Mouse (Mus musculus) thymus, postnatal 14 days (tissue): ENCODE measurements around the gene Vmp1.
A peak's percentile ranks its signal among the peaks of the same experiment; 100 is the strongest.

Experiments
- DNase-seq: peaks from one replicate; pipeline ENCODE4 v3.0.0; 2021

Gene Vmp1

DNA sequence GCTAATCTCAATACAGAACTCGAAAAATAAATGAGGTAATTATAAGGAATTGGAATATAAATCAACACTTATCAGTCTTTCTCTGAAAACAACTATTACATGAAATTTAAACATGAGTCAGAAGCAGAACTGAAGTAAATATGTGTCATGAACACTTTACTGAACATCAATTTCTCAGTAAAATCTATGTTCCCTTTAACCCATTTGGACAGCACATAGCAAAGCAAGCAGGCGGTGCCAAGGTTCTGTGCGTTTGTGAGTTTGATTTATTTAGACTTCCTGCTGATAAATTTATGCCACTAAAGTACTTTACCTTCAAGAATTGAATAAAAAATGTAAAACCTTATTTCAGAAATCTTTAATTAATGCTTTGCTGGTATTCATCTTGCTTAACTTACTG is 54.2 kb downstream of the Vmp1 start:
- DNase-seq: no peak

DNA sequence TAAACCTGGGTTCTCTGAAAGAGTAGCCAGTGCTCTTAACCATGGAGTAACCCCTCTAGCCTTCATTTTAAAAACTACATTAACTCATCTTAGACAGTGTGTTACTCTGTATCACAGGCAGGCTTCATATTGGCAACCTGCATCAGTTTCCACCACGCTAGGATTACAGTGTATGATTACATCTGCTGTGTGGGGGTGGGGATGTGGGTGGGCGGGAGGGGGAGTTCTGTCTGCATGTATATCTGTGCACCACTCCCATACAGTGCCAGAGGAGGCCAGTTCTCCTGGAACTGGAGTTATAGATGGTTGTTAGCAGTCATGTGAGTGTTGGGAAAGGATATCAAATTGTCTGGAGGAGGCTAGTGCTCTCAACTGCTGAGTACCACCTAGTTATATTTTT is 55.2 kb downstream of the Vmp1 start:
- DNase-seq: no peak

DNA sequence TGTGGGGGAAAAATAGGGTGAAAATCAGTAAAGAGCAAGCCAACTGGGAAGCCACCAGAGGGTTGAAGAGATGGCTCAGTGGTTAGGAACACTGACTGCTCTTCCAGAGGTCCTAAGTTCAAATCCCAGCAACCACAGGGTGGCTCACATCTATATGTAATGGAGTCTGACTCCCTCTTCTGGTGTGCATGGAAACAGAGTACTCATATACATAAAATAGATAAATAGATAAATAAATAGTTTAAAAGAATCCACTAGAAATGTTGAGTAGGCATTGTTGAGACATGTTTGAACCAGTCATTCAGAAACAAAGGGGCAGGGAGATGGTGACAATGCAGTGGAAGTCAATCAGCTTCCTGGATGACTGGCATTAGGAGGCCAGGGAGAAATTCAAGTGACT is 56.0 kb downstream of the Vmp1 start:
- no peak for DNase-seq

DNA sequence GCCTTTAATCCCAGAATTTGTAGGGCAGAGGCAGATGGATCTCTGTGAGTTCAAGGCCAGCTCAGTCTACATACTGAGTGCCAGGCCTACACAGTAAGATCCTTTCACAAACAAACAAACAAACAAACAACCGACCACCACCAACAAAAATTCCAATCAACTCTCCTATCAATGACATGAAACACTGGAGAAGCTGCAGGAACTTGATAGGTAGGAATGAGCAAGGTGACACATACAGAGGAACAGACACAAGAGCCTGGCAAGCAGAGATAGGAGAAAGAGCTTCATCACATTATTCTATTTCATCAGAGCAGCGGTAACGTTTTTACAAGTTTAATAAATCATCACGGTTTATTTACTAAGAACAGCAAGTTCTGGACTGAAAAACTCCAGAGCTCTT is 56.9 kb downstream of the Vmp1 start:
- no peak for DNase-seq

DNA sequence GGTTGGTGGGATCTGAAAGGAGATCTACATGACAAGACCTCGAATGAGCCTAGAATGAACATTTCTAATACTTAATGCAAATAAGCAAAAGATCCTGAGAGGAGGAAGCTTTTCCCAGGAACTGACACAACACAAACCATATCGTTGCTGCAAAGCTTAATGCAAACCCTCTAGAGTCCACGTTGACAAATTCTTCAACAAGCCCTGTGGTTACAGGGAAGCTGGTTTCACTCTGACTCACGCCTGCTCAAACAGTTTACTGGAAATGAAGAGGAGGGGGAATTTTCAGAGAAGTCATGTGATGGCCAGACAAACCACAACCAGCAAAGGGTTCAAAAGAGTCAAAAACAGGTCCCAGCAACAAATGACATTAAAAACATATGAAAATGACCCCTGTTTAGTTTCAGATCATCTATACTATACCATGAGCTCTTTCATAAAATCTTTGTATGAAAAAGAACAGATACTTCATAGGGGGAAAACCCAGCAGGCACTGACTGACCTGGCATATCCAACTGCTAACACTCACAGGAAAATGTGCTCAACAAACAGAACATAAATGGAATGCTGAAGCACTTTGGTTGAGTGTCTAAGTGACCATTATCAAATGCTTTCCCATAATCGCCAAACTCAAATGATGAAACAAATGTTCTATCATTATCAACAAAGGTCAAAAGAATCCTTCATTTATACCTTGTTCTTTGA is 59.2 kb downstream of the Vmp1 start:
- peak; percentile 10 for DNase-seq

DNA sequence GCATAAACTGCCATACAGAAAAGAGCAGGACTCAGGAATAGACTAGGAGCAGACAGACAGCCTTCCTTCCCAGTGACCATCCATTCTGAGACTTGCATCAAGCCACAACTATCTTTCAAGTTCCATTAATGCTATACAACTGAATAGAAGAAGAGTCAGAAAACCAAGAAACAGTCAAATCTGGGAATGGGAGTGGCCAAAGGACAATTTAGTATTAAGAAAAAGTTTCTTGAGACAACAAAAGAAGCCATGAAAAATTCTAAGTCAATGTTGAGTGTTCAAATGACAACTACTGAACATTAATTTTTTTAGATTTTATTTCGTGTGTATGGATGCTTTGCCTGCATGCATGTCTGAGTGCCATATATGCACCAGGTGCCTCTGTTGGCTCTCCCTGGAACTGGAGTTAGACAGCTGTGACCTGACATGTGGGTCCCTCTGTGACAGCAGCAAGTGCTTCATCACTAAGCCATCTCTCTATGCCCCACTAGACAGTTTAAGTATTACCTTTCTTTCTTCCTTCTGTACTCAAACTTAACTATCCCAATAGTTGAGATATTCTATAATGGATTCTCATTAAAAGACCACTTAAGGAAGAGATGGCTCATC is 60.1 kb downstream of the Vmp1 start:
- no peak for DNase-seq

DNA sequence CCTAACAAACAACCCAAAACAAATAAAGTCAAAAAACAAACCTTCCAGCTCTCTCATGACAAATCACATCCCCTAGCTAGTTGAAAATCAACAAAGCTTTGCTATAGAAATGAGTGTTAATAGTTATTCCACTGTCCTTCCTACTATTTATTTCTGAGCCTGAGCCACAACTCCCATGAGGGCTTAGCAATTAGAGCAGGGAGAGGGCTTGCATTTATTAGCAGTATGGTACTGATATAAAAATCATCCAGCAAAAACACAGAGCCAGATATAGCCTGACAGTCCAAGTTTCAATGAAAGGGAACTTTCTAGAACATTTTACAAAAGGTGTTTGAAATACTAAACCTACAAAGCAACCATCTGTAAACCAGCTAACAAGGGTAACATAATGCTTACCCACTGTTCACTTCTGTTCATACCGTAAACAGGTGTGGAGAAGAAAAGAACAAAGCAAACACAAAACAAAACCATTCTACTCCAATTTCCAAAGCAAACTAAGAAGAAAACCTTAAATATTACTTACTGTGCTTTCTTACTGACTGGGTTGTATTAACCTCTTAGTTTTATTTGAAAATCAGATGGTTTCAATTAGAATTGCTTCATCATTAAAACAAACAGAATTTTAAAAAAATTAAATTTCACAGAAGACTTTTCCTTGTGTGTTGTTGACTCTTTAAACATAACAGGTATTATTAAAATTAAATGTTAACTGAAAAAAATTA is 61.3 kb downstream of the Vmp1 start:
- DNase-seq: no peak

DNA sequence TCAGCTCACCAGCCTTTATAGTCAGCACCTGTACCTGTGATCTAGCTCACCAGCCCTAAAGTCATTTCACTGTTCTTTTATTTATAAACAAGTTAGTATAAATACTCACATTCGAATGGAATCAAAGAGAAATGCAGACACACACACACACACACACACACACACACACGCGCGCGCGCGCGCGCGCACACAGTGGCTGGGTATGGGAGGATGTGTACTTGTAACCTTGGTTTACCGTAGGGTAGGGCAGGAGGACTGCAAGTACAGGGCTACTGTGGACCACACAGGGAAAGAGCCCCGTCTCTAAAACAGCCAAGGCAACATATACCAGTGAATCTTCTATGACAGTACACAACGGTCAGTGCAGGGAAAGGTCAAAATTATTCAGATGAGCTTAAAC is 62.5 kb downstream of the Vmp1 start:
- peak; percentile 17 for DNase-seq

DNA sequence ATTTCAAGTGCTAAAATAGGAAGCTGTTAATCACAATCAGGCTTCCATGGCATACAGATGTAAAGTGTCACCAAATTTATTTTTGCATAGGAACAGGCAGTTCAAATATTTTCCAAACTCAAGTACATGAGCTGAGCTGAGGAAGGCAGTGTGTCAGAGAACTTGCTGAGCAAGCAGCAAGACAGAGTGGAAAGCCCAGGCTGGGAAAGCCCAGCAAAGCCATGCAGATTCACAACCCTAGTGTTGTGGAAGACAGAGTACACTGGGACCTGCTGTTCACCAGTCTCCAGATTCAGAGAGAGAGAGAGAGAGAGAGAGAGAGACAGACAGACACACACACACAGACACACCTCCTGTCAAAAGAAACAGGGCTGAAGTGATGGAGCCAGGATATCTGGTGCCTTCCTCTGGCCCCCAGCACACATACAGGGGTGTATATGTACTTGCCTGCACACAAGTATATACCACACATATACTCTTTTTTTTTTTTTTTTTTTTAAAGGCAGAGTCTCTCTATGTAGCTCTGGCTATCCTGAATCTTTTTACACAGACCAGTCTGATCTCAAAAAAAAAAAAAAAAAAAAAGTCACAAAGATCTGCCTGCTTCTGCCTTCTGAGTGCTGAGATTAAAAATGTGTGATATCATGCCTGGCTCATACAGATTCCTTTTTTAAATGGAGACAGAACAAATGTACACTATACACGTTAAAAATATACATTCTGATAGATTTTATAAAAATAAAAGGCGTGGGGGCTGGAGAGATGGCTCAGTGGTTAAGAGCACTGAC is 64.9 kb downstream of the Vmp1 start:
- no peak for DNase-seq

DNA sequence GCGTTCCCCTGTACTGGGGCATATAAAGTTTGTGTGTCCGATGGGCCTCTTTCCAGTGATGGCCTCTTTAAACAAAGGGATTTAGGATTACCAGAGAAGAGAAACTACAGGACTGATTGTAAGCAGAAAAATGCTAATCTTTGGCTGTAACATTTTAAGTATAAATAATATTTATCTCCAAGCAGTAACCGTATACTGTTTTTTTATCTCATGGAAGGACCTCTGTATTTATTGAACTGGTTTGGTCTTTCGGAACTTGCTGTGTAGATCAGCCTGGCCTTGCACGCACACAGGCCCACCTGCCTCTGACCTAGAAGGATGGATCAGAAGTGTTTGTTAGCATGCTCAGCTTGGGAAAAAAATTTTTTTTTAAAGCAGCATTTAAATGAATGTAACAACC is 69.0 kb downstream of the Vmp1 start:
- DNase-seq: no peak

DNA sequence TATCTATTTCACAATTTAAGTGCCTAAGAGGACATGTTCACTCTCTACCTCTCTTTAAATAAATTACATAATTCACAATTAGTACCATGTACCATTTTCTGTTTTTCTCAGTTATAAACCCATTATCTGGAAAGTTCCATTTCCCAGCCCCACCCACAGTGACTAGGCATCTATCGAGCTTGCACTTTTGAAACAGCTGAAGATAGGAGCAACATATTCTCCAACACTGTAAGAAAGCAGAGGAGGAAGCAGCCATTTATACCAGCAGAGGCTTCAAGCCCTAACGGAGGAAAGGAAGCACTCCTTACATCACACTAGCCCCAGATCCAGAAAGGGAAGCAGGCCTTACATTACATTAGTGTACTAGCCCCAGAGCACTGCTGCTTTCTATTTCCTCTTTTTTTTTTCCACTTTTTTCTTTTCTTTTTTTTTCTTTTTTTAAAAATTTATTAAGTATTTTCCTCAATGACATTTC is 69.5 kb downstream of the Vmp1 start:
- DNase-seq: no peak

DNA sequence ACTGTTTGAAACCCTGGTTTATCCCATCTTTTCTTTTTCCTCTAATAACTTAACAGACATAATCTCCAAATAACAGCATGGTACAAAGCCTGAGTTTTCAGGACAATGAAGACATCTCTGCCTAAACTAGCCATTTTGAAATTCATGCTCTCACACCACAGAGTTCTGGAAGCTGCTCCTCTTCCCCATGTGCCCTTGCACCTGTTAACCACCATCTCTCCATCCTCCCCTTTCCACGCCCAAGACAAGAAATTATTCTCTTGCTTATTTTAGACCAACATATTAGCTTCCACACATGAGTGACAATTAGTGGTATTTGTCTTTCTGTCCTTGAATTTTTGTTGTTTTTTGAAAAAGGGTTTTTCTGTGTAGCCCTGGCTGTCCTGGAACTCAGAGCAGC is 71.6 kb downstream of the Vmp1 start:
- DNase-seq: no peak

DNA sequence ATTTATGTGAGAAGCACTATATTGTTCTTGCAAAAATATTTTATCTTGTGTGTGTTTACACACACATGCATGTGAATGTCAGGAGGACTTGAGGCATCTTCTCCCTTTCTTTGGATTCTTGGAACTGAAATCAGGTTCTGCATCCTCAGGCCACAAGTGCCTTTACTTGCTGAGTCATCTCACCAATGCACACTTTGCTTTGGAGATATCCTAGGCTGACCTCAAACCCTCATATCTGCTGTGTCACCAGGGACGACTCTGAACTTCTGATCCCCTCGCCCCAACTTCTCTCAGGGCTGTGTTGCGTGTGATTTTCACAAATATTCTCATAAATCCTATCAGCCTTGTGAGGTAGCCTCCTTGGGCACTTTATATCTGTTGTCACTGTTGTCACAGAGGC is 73.4 kb downstream of the Vmp1 start:
- DNase-seq: no peak

DNA sequence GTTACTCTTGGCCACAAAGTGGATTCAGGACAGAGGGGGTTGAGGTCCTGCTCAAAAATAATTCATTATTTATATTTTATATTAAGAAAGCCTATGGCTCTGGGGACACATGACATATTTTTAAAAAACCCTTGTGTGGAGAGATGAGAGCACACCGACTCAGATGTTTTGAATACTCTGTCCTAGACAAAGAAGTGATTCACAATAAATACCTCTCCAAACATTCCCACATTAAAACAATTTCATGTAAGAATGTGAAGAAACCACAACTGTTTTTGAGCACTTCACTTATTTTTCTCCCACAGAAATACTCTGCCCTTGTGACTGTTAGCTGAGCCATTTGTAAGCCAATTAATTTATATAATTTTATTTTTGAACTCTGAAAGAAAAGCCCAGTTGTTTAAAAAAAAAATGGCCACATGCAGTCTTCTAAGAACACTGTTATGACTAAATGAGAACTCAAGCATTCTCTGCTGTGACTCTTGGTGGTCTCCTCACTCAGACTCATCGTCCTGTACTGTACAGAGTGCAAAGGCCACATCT is 75.8 kb downstream of the Vmp1 start:
- no peak for DNase-seq

DNA sequence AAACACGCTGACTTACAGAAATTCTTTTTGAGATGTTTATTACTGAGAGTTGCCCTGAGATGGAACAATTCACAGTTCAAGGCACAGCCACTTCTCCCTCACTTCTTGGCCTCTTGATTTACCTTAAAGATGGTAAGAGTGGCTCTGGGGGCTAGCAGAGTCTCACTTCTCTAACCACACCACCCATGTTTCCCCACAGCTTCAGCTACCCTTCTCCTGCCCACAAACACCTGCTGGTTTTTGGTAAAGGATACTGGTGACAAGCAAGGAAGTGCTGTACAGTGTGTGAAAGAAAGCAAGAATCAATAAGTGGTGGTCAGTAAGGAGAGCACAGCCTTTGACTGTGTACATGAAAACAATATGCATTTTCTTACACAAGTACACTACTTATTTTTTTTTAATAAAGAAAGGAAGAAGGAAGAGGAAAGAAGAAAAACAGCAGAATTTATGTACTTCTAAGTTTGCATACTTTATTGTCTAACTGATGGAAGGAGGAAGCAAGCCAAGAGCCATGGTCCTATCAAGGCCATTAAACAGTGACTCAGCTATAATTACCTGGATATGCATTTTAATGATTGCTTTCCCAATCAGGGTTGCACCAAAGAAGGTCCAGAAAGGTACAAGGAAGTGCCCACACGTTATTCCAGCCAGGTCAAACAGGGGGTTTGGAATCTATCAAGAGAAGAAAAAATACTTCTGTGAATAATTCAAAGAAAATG is 76.9 kb downstream of the Vmp1 start:
- DNase-seq: no peak

DNA sequence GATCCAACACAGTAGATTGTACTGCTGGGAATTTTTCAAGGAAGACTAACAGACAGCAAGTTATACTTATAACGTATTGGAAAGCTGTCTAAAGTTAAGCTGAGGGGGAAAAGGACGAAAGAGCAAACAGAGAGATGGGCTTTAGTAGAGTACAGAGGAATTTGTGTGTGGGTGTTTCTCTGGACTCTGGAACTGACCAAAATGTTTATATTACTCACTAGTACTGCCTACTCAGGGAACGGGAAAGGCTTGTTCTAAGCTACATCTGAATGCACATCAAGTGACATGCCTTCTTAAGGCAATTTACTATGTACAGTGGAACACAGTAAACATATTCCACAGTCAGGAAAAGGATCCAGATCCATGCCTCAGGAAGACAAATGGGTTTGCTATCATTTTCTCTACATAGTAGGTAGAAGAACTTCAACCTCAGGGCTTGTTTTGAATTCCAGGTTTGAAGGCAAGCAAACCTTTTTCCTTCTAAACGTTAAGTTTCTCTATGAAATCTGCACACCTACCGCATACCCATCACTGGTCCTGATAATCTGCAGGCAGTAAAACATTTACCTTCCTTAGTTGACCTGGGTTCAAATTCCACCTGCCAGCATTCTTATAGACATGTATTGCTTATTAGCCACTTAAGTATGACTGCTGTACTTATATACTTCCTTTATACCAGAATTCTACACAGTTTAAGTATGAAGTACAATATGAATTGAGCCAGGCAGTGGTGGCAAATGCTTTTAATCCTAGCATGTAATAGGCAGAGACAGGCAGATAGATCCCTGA is 78.7 kb downstream of the Vmp1 start:
- DNase-seq: no peak

DNA sequence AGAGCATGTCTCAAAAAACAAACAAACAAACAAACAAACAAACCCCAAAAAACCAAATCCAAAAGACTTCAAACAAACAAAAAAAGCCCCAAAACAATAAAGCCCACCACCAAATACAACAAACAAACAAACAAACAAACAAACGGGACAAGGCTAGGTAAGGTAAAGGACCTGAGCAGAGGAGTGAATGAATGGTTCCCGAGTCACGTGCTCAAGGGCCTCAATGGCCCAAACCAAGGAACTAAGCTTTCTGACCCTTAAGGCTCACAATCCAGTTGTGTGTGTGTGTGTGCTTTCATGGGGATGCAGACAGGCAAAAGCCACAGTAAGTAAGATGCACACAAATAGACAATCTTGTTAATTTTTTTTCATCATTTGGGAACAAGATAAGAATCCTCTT is 79.3 kb downstream of the Vmp1 start:
- DNase-seq: no peak

DNA sequence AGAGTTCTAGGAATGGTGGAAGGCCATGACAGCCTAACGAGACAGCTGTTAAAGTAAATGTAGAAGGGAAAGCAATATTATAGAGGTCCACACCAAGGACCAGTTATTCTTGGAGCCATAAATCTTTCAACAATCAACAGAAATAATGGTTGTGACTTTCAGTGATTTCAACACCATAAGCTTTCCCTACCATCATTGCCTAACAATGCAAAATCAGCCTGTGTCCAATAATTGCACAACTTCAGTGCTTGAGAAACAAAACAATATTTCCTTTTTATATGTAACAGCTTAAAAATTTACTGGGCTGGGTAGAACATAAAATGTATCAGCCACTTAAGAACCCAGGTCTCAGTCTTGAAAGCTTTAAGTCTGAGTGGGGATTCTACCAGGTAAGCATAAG is 79.9 kb downstream of the Vmp1 start:
- no peak for DNase-seq

DNA sequence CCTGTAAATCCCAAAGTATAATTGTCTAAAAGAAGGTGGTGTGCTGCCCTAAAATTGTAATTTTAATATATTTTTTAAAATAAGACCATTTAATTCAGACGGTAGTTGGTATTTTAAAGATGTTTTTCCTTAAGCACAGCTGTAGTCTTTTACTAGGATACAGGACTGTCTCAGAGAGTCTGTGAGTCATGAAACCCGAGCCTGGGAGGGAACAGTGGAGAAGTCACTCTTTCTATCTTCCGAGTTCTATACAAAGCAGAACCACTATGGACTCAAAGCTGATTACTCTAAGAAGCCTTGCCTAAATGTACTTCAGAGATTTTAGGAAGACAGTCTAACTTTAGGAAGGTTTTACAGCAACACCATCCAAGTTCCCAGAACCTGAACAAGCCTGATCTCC is 81.5 kb downstream of the Vmp1 start:
- DNase-seq: no peak

DNA sequence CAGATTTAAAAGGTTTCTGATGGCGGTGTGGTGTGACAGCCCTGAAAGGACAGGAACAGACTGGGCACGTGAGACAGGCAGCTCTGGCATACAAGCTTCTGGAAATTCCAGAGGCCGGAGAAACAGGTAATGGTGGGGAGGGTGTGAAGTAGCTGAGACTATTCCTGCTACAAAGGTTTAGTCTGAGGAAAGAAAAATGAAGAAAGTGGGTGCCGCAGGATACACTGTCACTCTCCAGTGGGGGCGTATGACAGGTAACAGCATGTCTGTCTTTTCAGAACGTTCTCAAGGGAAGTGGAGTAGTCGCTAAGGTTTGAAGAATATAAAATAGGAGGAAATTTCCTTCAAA is 83.5 kb downstream of the Vmp1 start:
- no peak for DNase-seq

DNA sequence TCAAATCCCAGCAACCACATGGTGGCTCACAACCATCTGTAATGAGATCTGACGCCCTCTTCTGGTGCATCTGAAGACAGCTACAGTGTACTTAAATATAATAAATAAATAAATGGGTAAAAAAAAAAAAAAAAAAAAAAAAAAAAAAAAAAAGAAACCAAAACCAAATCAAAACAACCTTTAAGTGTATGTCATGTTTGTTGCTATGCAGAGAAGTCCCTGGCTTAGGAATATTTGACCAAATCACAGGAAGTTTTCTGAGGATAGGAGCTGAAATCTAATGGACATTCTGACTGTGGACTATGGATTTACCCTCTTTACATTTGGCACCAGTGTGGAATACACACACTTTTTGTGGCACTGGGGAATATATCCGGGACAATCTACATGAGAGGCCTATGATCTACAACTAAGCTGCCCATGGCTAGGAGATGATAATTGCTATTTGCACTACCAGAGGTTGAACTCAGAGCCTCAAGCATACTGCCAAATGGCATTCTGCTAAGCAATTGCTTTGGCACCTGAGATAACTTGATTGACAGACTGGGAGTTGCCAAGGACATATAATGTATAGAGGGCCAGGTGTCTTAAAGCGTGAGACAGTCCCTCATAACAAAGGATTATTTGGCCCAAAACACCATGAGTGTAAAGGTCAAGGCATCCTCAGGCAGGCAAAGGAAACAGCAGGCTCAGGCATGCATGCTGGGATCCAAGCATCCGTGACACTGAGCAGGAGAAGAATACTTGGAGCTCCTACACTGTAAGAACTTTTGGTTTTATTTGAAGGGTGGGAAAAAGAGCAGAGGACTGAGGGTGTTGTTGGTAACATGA is 84.0 kb downstream of the Vmp1 start:
- DNase-seq: no peak
